Mouse (Mus musculus) kidney, embryonic 14.5 days (tissue): ENCODE data around the gene Gng2. TPM values are rescaled to one million over a fixed set of nuclear protein-coding genes. Genes with fewer than 3 reads are reported as not detected.
A peak's percentile ranks its signal among the peaks of the same experiment; 100 is the strongest.

ENCODE experiments used
- ATAC-seq: fragments of 200-750 bp; cut with Nextera tagmentation; 2 replicates; pipeline ENCODE4 v1.8.0; 2017; ENCODE audit warnings: moderate number of reproducible peaks, mild to moderate bottlenecking, moderate TSS enrichment, moderate library complexity; ENCODE audit not compliant: low FRiP score, low TSS enrichment
- H3K27ac ChIP-seq: fragments of 300-500 bp; sonication (generic); 2 replicates; pipeline ENCODE4 v1.5.1; 2014; ENCODE audit warnings: low read depth, mild to moderate bottlenecking, low read length, moderate library complexity, mixed read lengths
- H3K27me3 ChIP-seq: fragments of 300-500 bp; sonication (generic); 2 replicates; pipeline ENCODE4 v1.6.1; 2014; ENCODE audit warnings: mild to moderate bottlenecking, low read length; ENCODE audit not compliant: control insufficient read depth, insufficient read depth
- H3K36me3 ChIP-seq: fragments of 300-500 bp; sonication (generic); 2 replicates; pipeline ENCODE4 v1.6.1; 2014; ENCODE audit warnings: low read length, mixed read lengths; ENCODE audit not compliant: control insufficient read depth, insufficient read depth
- H3K4me1 ChIP-seq: fragments of 300-500 bp; sonication (generic); 2 replicates; pipeline ENCODE4 v1.6.1; 2014; ENCODE audit warnings: low read length, mixed read lengths; ENCODE audit not compliant: control insufficient read depth, insufficient read depth
- H3K4me2 ChIP-seq: fragments of 300-500 bp; sonication (generic); replicated peaks from 2 replicates; pipeline ENCODE4 v1.6.1; 2014; ENCODE audit warnings: low read depth, mild to moderate bottlenecking, low read length
- H3K4me3 ChIP-seq: fragments of 300-500 bp; sonication (generic); 2 replicates; pipeline ENCODE4 v1.5.1; 2014; ENCODE audit warnings: mild to moderate bottlenecking, low read length
- H3K9ac ChIP-seq: fragments of 300-500 bp; sonication (generic); 2 replicates; pipeline ENCODE4 v1.6.1; 2014; ENCODE audit warnings: low read depth, mild to moderate bottlenecking, low read length, moderate library complexity
- H3K9me3 ChIP-seq: fragments of 300-500 bp; sonication (generic); 2 replicates; pipeline ENCODE4 v1.6.1; 2016; ENCODE audit warnings: low read length; ENCODE audit not compliant: control insufficient read depth
- WGBS: fragments of 180-500 bp; shearing (Covaris S2); extraction: QIAGEN DNeasy Blood & Tissue Kit; methylation state at CpG from one replicate; pipeline ENCODE4 v1.1.7; 2014; 5-methylcytosine and 5-hydroxymethylcytosine counted together
- polyA plus RNA-seq: library from polyadenylated mRNA; unstranded; fragments of >200 nt; fragmentation: Nextera tagmentation; extraction: Ambion mirVana; gene quantifications from 2 replicates; pipeline ENCODE4 v1.2.1, GENCODE M21; 2014

Gng2 gene
- polyA plus RNA-seq, 1 experiment from 2014 or later, result 52.9 TPM

DNA sequence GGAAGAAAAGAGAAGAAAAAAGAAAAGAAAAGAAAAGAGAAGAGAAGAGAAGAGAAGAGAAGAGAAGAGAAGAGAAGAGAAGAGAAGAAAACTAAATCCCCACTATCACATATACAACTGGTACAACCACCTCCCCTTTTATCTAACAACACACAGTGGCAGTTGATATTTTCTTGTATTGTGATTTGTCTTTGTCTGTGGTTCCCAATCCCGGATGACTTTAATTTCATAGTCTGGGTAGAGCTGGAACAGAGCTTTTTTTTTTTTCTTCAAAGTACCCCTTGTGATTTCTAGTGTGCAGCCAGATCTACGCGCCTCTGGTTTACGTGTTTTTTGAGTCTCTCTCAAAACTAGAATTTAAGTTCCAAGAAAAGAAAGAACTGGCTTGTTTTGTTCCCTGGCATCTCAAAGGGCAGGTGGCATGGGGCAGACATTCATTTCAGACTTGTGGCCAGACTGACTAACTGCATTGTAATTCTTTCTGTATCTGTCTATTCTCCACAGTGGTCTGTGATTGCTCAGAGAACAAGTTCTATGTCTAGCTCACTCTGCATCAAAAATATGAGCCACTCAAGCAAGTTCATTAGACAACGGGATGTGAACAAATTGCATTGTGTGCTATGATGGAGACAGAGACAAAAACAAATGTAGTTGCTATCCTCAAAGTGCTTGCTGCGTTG lies 7.2 kb downstream of the Gng2 start:
- no peak for ATAC-seq
- Histone ChIP-seq H3K9me3 (no peaks in the 10 kb centered on the region), H3K4me3 (no peak overlapping the region), H3K27me3 (no peaks in the 10 kb centered on the region), H3K4me1 (peaks cover 10% of the 10 kb centered on the region), H3K36me3 (no peaks in the 10 kb centered on the region), H3K9ac (no peak overlapping the region), H3K4me2 (no peak overlapping the region), H3K27ac (no peak overlapping the region)
- 88% methylated on average over 6 of the region's 6 CpGs for WGBS

DNA sequence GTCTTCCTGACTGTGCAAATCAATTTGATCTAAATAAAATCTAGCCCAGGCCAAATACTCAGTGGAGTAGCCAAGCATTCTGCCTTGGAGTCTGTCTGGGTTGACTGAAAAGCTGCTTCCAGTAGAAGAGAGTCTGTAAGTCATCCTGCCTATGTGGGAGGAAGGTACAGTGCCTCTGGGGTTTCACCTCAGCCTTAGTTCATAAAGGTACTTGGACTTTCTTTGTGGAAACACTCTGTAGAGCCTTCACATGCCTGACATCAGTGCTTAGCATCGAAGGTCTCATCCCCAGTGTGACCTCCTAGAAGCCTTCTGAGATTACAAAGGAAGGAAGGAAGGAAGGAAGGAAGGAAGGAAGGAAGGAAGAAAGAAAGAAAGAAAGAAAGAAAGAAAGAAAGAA lies 7.9 kb downstream of the Gng2 start:
- no peaks in the 10 kb centered on the region for H3K36me3 ChIP-seq
- no peak overlapping the region for H3K4me2 ChIP-seq
- no peaks in the 10 kb centered on the region for H3K27me3 ChIP-seq
- H3K9ac ChIP-seq, result no peak overlapping the region
- H3K27ac ChIP-seq, result no peak overlapping the region
- no peak overlapping the region for H3K4me3 ChIP-seq
- H3K9me3 ChIP-seq, result no peaks in the 10 kb centered on the region
- H3K4me1 ChIP-seq, result 0 out of 2 replicates have a peak, but pooled peaks cover 5% of the 10 kb centered on the region
- ATAC-seq, result no peak
- WGBS, result 57% methylated on average over 1 of the region's 1 CpGs

DNA sequence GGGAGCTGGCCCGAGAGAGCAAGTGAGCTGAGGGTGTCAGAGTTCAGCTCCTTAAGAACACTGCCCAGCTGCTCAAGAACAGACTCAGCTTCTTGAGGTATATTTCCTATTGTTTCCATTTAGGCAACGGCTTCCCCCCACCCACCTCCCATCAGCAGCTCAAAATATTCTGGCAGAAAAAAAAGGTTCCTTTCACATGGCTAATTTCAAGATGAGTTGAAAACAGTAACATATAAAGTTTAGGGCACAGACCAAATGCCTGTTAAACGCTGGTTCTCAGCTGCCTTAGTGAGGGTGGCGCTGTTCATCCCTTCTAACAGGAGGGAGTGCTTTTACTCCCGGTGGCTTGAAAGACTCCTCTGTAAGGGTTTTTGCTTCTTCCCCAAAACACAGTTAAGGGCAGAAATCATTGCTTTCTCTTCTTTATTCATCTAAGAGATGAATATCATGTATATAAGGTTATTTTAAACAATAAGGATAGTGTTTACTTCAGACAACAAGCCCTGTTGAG lies 8.4 kb downstream of the Gng2 start:
- Histone ChIP-seq H3K4me2 (no peak overlapping the region), H3K36me3 (no peaks in the 10 kb centered on the region), H3K4me3 (no peak overlapping the region), H3K9ac (no peak overlapping the region), H3K27me3 (no peaks in the 10 kb centered on the region), H3K27ac (no peak overlapping the region), H3K4me1 (0 out of 2 replicates have a peak, but pooled peaks cover 5% of the 10 kb centered on the region), H3K9me3 (no peaks in the 10 kb centered on the region)
- 51% methylated on average over 5 of the region's 5 CpGs for WGBS
- no peak for ATAC-seq

DNA sequence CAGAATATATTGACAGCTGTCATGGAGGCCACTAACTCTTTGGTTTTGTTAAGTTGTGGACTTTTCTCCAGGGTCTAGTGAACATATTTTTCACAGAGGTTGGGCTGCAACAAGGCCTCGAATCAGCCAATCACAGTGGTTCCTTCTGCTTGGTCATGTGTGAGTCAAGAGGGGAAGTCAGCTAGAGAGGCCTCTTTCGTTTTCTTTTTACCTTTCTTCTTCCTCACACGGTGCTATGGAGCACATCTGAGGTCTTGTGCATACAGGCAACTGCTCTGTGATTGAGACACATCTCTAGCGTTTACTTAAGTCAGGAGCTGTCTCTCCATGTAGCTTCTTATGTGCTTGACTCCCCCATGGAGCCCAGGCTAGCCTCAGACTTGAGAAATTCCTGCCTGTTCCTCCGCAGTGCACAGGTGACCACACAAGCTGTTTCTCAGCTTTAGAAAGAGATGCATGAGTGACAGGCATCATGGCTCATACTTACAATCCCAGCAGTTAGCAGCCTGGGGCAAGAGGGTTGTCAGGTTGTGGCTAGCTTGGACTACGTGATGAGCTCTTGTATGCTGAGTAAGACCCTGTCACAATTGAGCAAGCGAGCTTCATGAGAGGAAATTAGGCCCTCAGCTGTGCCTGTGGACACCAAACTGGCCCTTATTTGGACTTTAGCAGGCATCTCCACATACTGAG lies 9.0 kb downstream of the Gng2 start:
- WGBS, result 75% methylated on average over 7 of the region's 7 CpGs
- Histone ChIP-seq H3K27me3 (no peaks in the 10 kb centered on the region), H3K4me3 (no peak overlapping the region), H3K27ac (no peak overlapping the region), H3K9ac (no peak overlapping the region), H3K36me3 (no peaks in the 10 kb centered on the region), H3K4me2 (no peak overlapping the region), H3K9me3 (no peaks in the 10 kb centered on the region), H3K4me1 (0 out of 2 replicates have a peak, but pooled peaks cover 5% of the 10 kb centered on the region)
- ATAC-seq, result 0 out of 2 replicates have a peak, but pooled peaks have one; percentile 12

DNA sequence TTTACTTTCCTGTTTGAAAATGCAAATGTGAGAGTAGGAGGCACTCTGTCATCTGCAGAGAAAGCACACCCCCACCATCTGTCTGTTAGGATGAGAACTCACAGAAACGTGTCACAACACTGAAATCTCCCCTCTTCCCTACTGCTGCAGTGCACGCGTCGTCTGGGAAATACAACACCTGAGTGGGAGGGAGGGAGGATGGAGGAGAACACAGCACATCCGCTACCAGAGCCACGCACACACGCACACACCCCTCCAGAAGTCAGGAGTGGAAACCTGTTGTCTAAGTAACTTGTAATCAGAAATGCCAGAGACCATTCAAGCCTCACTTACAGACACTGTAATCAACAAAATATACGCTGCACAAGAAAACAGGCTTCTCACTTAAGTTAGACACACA lies 9.9 kb downstream of the Gng2 start:
- Histone ChIP-seq H3K4me3 (no peak overlapping the region), H3K36me3 (no peaks in the 10 kb centered on the region), H3K9ac (no peak overlapping the region), H3K9me3 (no peaks in the 10 kb centered on the region), H3K27me3 (no peaks in the 10 kb centered on the region), H3K27ac (no peak overlapping the region), H3K4me1 (0 out of 2 replicates have a peak, but pooled peaks cover 5% of the 10 kb centered on the region), H3K4me2 (no peak overlapping the region)
- no peak for ATAC-seq
- 45% methylated on average over 8 of the region's 8 CpGs for WGBS

DNA sequence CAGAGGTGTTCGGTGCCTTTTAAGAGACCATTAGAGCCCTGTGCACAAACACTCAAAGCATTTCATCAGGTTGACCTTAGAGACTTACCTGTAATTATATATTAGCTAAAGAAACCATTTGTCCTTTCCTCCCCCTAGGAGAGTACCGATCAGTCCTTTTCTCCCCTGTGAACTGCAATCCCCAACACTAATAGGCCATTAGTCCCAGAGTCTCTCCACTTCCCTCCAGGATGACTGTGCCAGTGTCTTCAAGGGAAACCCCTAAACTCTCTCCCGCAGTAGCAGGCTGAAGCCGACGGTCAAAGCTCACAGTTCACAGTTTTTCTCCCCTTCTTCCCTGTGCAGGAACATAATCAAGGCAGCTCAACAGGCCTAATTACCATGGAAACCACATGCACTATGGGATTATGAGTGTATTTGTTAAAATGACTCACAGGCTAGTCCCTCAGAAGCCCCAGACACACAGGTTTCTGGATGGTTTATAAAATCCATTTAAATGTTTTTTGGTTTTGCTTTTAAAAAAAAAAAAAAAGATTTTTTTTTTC lies 13.4 kb downstream of the Gng2 start:
- Histone ChIP-seq H3K27me3 (no peaks in the 10 kb centered on the region), H3K27ac (no peak overlapping the region), H3K4me3 (no peak overlapping the region), H3K9me3 (no peaks in the 10 kb centered on the region), H3K4me2 (no peak overlapping the region), H3K9ac (no peak overlapping the region), H3K4me1 (no peaks in the 10 kb centered on the region; the same call in 1 of the 2 replicates), H3K36me3 (no peaks in the 10 kb centered on the region)
- WGBS, result 48% methylated on average over 5 of the region's 5 CpGs
- ATAC-seq, result no peak

DNA sequence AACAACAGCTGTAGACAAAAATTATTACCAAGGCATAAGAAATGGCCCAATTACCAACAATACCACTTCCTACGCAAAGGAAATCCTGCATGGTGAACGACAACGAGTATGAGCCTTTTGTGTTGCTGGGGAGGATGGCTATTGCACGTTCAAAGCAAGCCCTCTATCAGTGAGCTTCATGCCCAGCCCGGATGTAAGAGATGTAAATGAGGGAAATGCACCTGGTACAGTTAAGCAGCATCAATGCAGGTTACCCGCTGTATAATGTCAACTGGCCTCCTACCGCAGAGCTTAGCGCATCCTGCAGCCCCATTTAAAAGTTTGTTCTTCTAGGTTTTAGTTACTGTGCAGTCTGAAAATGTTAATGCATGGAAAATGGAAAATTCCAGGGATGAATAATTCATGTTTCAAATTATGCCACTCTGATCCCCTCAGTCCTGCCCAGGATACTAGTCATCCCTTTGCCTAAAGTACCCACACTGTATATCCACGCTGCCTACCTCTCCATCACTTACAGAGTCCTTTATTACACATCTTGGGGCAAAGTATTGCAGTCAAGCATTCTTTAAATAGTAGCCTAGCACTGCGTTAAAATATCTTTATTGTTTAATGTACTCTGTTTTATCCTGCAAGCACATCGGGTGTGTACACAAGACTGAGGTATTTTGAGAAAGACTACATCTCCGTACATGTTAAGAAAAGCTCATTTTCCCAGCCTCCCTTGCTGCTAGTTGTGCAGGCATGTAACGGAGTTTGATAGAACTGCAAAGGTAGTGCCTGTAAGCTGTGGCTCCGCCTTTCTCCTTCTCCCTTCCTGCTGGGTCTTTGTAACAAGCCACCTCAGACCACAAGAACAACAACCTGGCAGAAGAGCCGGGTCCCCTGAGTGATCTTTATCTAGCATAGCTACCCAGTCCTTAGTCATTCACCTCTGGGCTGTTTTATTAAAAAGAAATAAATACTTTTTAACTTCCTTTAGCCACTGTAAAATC lies 15.2 kb downstream of the Gng2 start:
- ATAC-seq, result no peak
- no peaks in the 10 kb centered on the region for H3K36me3 ChIP-seq
- no peaks in the 10 kb centered on the region for H3K27me3 ChIP-seq
- no peaks in the 10 kb centered on the region for H3K9me3 ChIP-seq
- no peak overlapping the region for H3K4me2 ChIP-seq
- no peak overlapping the region for H3K27ac ChIP-seq
- no peaks in the 10 kb centered on the region; the same call in 1 of the 2 replicates for H3K4me1 ChIP-seq
- H3K4me3 ChIP-seq, result no peak overlapping the region
- no peak overlapping the region for H3K9ac ChIP-seq
- WGBS, result 66% methylated on average over 15 of the region's 15 CpGs

DNA sequence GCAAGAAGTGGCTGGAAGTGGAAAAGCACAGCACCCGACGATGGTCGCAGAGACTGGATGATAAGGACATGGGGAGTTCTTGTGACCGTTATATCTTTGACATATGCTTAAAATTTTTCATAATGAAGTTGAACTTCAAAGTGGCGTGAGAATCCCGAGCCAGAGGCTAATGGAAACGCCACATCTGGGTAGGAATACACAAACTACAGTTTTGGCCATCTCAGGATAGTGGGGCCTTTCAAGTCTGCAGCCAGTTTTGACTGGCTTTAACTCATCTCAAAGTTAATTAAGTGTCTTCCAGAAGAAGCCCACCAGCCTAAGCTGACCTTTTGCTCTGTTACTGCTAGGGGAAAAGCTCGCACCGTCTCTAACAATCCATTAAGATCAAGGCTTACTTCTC lies 17.6 kb downstream of the Gng2 start:
- H3K36me3 ChIP-seq, result no peaks in the 10 kb centered on the region; the same call in 1 of the 2 replicates
- H3K9me3 ChIP-seq, result no peaks in the 10 kb centered on the region
- H3K9ac ChIP-seq, result no peak overlapping the region
- H3K27me3 ChIP-seq, result no peaks in the 10 kb centered on the region
- no peak overlapping the region for H3K4me3 ChIP-seq
- ATAC-seq, result no peak
- H3K27ac ChIP-seq, result no peak overlapping the region
- no peaks in the 10 kb centered on the region; the same call in 1 of the 2 replicates for H3K4me1 ChIP-seq
- WGBS, result 71% methylated on average over 9 of the region's 9 CpGs
- H3K4me2 ChIP-seq, result no peak overlapping the region
